Mouse (Mus musculus) hindbrain, embryonic 12.5 days (tissue): Measurements from ENCODE around the gene Pcsk7. TPM values are rescaled to one million over a fixed set of nuclear protein-coding genes. Genes with fewer than 3 reads are reported as not detected.

Source experiments
- ATAC-seq: fragments of 200-750 bp; cut with Nextera tagmentation; 2 replicates; pipeline ENCODE4 v1.8.0; 2017; ENCODE audit warnings: moderate TSS enrichment; ENCODE audit not compliant: low FRiP score
- H3K27ac ChIP-seq: fragments of 300-500 bp; sonication (generic); 2 replicates; pipeline ENCODE4 v1.5.1; 2016; ENCODE audit warnings: mild to moderate bottlenecking
- H3K27me3 ChIP-seq: fragments of 300-500 bp; sonication (generic); 2 replicates; pipeline ENCODE4 v1.6.1; 2016; ENCODE audit warnings: mild to moderate bottlenecking
- H3K36me3 ChIP-seq: fragments of 300-500 bp; sonication (generic); 2 replicates; pipeline ENCODE4 v1.6.1; 2016; ENCODE audit warnings: mild to moderate bottlenecking
- H3K4me1 ChIP-seq: fragments of 300-500 bp; sonication (generic); 2 replicates; pipeline ENCODE4 v1.6.1; 2016
- H3K4me2 ChIP-seq: fragments of 300-500 bp; sonication (generic); replicated peaks from 2 replicates; pipeline ENCODE4 v1.6.1; 2016; ENCODE audit warnings: mild to moderate bottlenecking
- H3K4me3 ChIP-seq: fragments of 300-500 bp; sonication (generic); 2 replicates; pipeline ENCODE4 v1.5.1; 2016; ENCODE audit warnings: mild to moderate bottlenecking
- H3K9ac ChIP-seq: fragments of 300-500 bp; sonication (generic); 2 replicates; pipeline ENCODE4 v1.6.1; 2016; ENCODE audit warnings: mild to moderate bottlenecking, moderate library complexity
- H3K9me3 ChIP-seq: fragments of 300-500 bp; sonication (generic); replicated peaks from 2 replicates; pipeline ENCODE4 v1.6.1; 2016; ENCODE audit warnings: mild to moderate bottlenecking
- WGBS: fragments of 180-500 bp; shearing (Covaris S2); methylation state at CpG from one replicate; pipeline ENCODE4 v1.1.7; 2016; 5-methylcytosine and 5-hydroxymethylcytosine counted together
- polyA plus RNA-seq: library from polyadenylated mRNA; unstranded; fragments of >200 nt; fragmentation: Nextera tagmentation; extraction: Ambion mirVana; gene quantifications from 2 replicates; pipeline ENCODE4 v1.2.1, GENCODE M21; 2016

Pcsk7 gene
- polyA plus RNA-seq, 1 experiment from 2014 or later: 30.6 TPM

DNA sequence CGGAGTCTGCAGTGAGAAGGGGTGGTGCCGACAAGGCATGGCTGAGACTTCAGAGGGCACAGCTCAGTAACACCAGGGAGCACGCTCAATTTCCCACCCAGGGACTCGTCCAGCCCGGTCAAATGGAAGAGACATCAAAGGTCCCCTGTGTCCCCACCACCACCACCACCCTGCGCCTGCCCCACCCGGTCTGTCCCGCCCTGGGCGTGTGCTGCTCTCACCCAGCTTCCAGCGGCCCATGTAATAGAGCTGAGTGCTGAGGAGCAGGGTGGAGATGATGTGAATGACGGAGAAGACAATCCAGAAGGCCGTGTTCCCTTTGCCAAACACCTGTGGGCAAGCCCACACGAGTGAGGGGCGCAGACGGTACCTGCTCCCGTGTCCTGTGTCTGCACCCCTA, 36.2 kb downstream of the Pcsk7 start:
- peaks cover 89% of the 10 kb centered on the region for H3K36me3 ChIP-seq
- H3K4me1 ChIP-seq: no peaks in the 10 kb centered on the region
- no peaks in the 10 kb centered on the region for H3K9me3 ChIP-seq
- H3K9ac ChIP-seq: no peak overlapping the region
- no peak for ATAC-seq
- H3K4me2 ChIP-seq: no peak overlapping the region
- WGBS: 91% methylated on average over 16 of the region's 16 CpGs
- no peaks in the 10 kb centered on the region for H3K27me3 ChIP-seq
- no peak overlapping the region for H3K4me3 ChIP-seq
- H3K27ac ChIP-seq: no peak overlapping the region

DNA sequence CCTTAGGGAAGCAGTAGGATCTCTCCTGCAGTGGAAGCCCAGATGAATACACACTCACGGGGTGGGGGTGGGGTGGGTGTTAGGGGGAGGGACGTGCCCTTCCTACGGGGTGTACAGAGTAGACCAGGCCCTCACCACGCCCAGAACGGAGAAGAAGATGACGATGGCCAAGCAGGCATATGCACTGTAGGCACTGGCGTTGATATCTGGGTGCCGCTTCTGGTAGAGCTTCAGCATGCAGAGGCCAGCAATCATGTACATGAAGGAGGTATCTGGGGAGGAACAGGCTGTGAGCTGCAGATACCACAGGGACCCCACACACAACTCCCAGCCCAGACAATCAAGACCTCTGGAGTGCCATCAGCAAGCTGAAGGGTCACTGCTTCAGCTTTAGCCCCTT, 36.6 kb downstream of the Pcsk7 start:
- H3K9ac ChIP-seq: no peak overlapping the region
- H3K36me3 ChIP-seq: peaks cover 94% of the 10 kb centered on the region
- no peak for ATAC-seq
- no peaks in the 10 kb centered on the region for H3K27me3 ChIP-seq
- WGBS: 95% methylated on average over 8 of the region's 8 CpGs
- H3K27ac ChIP-seq: no peak overlapping the region
- no peaks in the 10 kb centered on the region for H3K9me3 ChIP-seq
- H3K4me3 ChIP-seq: no peak overlapping the region
- no peaks in the 10 kb centered on the region for H3K4me1 ChIP-seq
- no peak overlapping the region for H3K4me2 ChIP-seq

DNA sequence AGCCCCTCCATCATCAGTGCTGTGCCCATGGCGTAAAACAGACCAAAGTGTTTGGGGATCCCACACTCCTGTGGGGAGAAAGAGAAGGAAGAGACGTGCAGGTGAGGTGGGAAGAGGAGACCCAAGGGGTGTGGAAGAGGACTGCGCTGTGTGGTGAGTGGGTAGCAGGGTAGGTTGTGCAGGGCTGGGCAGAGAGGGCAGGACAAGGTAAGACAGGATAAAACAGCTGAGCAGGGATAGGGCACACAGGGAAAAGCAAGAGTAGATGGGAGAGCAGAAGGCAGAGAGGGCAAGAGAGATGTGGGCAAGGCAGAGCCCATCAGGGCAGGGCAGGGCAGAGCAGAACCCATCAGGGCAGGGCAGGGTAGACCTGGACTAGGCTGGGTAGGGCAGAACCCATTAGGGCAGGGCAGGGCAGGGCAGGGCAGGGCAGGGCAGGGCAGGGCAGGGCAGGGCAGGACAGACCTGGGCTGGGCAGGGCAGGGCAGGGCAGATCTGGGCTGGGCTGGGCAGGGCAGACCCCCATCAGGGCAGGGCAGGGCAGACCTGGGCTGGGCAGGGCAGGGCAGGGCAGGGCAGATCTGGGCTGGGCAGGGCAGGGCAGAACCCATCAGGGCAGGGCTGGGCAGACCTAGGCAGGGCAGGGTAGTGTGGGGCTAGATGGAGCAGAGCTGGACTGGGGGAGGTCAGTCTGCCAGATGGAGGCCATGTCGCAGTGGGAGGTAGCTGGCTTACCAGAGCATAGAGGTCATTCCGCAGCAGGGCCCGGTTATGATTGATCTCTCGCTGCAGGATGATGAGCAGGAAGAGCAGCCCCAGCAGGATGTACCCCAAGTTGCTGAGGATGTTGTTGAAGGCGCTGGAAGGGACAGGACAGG, 37.6 kb downstream of the Pcsk7 start:
- ATAC-seq: no peak
- H3K4me1 ChIP-seq: no peaks in the 10 kb centered on the region
- no peak overlapping the region for H3K9ac ChIP-seq
- no peak overlapping the region for H3K4me3 ChIP-seq
- no peaks in the 10 kb centered on the region for H3K27me3 ChIP-seq
- no peaks in the 10 kb centered on the region for H3K9me3 ChIP-seq
- H3K36me3 ChIP-seq: peaks cover 92% of the 10 kb centered on the region
- WGBS: 93% methylated on average over 8 of the region's 8 CpGs
- H3K27ac ChIP-seq: no peak overlapping the region
- H3K4me2 ChIP-seq: no peak overlapping the region

DNA sequence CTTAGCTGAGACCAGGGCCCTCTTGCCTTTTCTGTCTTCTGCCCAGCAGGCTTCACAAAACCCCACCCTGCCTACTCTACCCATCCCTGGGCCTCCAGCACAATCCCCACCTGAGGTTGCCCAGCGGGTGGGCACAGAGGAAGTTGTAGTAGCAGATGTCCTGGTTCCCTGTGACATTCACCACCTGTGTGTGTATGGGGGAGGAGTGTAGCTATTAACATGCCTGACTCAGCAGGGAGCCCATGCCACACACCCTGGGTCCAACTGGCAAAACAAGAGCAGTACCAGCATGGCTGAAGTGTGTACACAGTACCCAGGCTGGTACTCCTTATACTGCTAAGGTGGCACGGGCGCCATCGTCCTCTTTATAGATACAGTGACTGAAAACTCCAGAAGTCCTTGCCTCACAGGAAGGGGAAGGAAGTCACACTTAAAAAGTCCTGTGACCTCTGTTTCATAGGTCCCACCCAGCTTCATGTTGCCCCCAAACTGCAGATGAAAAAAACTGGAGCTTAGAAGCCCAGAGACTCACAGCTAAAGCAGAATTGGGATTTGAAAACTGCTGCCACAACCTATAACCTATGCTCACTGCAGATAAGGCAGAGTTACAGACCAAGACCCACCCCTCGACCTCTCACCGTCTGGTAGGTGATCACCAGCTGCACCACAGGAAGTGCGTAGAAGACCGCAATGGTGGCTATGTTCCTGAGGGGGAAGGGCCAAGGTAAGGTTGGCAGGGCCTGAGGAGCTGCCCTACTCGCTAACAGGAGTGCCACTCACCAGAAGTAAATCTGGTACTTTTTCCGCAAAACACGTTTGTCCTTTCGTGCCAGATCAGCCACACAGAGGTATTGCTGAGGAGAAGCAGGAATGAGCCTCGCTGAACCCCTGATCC, 38.5 kb downstream of the Pcsk7 start:
- no peak overlapping the region for H3K9ac ChIP-seq
- no peak for ATAC-seq
- H3K4me1 ChIP-seq: no peaks in the 10 kb centered on the region
- no peak overlapping the region for H3K4me2 ChIP-seq
- 81% methylated on average over 13 of the region's 13 CpGs for WGBS
- H3K27me3 ChIP-seq: no peaks in the 10 kb centered on the region
- H3K4me3 ChIP-seq: no peak overlapping the region
- no peak overlapping the region for H3K27ac ChIP-seq
- no peaks in the 10 kb centered on the region for H3K9me3 ChIP-seq
- peaks cover 92% of the 10 kb centered on the region for H3K36me3 ChIP-seq

DNA sequence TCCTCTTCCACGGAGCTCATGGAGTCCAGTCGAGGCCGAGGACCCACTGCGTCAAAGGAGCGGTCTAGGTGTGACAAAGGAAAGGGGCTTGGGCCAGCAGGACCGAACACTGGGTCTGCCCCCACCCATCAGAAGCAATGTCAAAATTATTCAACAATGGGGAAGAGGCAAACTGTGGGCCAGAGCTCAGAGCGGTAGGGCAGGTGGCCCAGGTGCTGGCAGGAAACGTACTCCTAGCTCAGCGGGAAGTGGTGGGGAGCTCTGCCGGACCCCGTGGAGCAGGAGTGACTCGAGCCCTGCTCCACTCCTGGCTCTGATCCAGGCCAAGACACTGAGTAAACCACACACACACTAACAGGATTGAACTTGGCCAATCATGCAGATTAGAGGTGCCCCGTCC, 39.4 kb downstream of the Pcsk7 start:
- Histone ChIP-seq H3K27me3 (no peaks in the 10 kb centered on the region), H3K36me3 (peaks cover 98% of the 10 kb centered on the region), H3K4me2 (no peak overlapping the region), H3K4me1 (no peaks in the 10 kb centered on the region), H3K4me3 (no peak overlapping the region), H3K9me3 (no peaks in the 10 kb centered on the region), H3K9ac (no peak overlapping the region), H3K27ac (no peak overlapping the region)
- no peak for ATAC-seq
- WGBS: 92% methylated on average over 13 of the region's 13 CpGs

DNA sequence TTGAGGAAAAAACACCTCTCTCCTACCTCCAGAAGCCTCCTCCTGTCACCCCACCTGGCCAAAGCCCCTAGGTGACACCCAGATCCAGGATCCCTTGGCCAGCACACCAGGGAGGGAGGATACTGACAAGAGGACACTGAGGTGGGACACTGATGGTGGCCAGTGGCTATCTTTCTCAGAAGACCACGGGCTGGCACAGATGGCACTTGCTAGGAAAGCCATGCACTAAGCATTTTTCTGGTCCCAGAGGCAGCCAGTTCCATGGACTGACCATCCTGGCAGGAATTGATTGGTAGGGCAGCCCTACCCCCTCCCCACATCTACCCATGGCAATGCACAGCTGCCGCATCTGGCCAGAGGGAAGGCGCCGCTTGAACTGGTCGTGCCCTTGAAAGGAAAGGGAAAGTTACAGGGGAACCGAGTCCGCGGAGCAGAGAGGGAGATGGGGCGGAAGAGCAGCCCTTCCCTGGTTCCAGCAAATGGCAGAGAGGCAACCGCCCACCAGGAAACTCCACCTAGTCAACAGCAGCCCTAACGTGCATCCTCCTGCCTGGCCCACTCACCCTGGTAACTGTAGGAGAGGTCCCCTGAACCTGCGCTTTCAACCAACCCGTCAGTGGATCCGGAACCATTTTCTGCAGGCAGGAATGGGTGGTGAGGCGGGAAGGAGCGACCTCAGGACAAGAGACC, 40.0 kb downstream of the Pcsk7 start:
- Histone ChIP-seq H3K36me3 (peaks cover 93% of the 10 kb centered on the region), H3K4me3 (no peak overlapping the region), H3K4me1 (no peaks in the 10 kb centered on the region), H3K4me2 (no peak overlapping the region), H3K27me3 (no peaks in the 10 kb centered on the region), H3K9ac (no peak overlapping the region), H3K9me3 (no peaks in the 10 kb centered on the region), H3K27ac (no peak overlapping the region)
- 85% methylated on average over 16 of the region's 16 CpGs for WGBS
- ATAC-seq: no peak

DNA sequence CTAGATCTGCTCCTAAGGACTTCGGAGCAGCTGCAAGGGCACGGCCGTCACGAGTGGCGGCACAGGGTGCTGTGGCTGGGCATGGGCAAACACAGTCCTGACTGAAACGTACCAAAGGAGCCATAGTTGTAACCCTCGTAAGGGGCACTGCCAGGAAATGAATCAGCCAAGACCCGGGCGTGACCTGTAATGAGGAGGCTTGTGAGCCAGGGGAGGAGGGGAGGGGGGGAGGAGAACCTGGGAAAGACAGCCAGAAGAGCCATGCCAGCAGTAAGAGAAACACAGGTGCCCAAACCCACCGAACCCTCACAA, 40.5 kb downstream of the Pcsk7 start:
- Histone ChIP-seq H3K9ac (no peak overlapping the region), H3K9me3 (no peaks in the 10 kb centered on the region), H3K4me2 (no peak overlapping the region), H3K4me3 (no peak overlapping the region), H3K27me3 (no peaks in the 10 kb centered on the region), H3K36me3 (peaks cover 93% of the 10 kb centered on the region), H3K27ac (no peak overlapping the region), H3K4me1 (no peaks in the 10 kb centered on the region)
- no peak for ATAC-seq
- 91% methylated on average over 10 of the region's 10 CpGs for WGBS

DNA sequence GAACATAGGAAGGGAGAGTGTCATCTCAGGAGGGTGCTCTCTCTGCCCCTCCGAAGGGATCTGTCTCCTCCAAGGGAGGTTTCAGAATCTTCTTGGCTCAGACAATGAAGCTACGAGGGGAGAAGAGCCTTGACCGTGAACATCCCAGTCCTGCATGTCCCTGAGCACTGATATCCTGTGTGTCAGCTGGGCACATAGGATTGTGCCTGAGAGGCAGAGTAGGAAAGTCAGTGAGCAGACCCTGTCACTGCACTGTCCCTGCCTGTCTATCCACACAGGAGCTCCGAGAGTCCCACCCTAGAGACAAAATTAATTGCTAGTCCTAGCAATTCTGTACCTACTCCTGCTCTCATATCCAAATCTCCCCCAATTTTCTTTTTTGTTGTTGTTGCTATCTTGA, 45.8 kb downstream of the Pcsk7 start:
- H3K27ac ChIP-seq: no peak overlapping the region
- no peaks in the 10 kb centered on the region for H3K9me3 ChIP-seq
- no peaks in the 10 kb centered on the region for H3K27me3 ChIP-seq
- peaks cover 31% of the 10 kb centered on the region for H3K4me1 ChIP-seq
- ATAC-seq: no peak
- 90% methylated on average over 4 of the region's 4 CpGs for WGBS
- H3K9ac ChIP-seq: no peak overlapping the region
- peaks cover 47% of the 10 kb centered on the region for H3K36me3 ChIP-seq
- no peak overlapping the region for H3K4me2 ChIP-seq
- no peak overlapping the region for H3K4me3 ChIP-seq

DNA sequence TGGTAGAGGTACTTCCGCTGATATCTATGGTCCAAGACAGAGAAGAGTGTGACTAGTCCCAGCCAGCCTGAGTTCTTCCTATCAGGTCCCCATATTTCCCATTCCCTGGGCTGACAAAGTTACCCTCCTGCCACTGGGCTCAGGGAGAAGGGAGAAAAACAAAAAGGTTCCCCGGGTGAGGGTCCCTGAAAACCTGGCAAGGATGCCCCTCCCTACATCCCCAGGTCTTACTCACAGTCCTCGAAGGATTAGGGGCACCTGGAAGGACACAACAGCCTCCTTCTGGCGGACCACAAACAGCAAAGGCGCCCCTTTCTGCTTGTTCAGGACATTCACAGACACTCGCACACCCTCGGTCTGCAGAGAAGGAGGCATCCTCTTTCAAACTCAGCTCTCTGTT, 46.6 kb downstream of the Pcsk7 start:
- 88% methylated on average over 7 of the region's 7 CpGs for WGBS
- no peak overlapping the region for H3K4me2 ChIP-seq

DNA sequence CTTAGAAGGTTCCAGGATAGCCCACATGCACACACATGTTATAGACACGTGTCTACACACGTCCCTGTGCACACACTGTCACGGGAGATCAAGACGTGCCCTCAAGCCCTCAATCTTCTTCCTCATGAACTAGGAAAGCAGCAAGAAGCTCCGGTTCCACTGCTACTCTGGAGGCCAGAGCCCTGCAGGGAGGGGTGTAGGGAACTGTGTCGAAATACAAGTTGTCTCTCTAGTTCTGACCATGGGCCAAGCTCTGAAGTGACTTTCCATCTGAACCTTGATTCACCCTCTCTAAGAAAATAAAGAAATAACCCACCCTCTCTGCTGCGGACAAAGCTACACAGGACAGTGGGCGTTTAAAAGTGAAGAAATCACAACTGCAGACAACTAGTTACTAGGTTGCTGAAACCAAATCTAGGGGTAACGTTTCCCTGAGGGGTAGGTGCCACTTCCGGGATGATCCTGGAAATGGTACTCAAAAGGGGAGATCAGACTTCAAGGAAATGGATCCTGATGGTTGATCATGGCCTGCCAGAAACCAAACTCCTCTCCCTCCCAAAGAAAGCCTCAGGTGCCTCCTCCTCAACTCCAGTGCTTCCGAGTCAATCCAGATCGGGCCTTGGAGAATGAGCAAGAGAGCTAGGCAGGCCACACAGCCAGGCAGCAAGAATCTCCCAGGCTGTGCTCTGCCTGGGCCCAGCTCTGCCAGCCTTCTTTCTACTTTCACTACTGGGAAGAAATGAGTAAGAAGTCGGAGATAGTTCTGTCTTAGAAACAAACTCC, 47.4 kb downstream of the Pcsk7 start:
- peak overlapping the region; percentile 88 for H3K4me3 ChIP-seq
- peak overlapping the region; percentile 85; the same call in 1 of the 2 replicates for H3K27ac ChIP-seq
- H3K36me3 ChIP-seq: peaks cover 31% of the 10 kb centered on the region
- H3K4me2 ChIP-seq: peak overlapping the region; percentile 94
- no peaks in the 10 kb centered on the region for H3K9me3 ChIP-seq
- no peak for ATAC-seq
- WGBS: 64% methylated on average over 13 of the region's 13 CpGs
- peaks cover 36% of the 10 kb centered on the region for H3K4me1 ChIP-seq
- peak overlapping the region; percentile 91 for H3K9ac ChIP-seq
- H3K27me3 ChIP-seq: no peaks in the 10 kb centered on the region

More for the DNA sequence above, 46.6 kb downstream of the Pcsk7 start:
- Histone ChIP-seq H3K9me3 (no peaks in the 10 kb centered on the region), H3K4me3 (no peak overlapping the region), H3K36me3 (peaks cover 38% of the 10 kb centered on the region), H3K9ac (no peak overlapping the region), H3K27me3 (no peaks in the 10 kb centered on the region), H3K4me1 (peaks cover 31% of the 10 kb centered on the region), H3K27ac (no peak overlapping the region)
- no peak for ATAC-seq

DNA sequence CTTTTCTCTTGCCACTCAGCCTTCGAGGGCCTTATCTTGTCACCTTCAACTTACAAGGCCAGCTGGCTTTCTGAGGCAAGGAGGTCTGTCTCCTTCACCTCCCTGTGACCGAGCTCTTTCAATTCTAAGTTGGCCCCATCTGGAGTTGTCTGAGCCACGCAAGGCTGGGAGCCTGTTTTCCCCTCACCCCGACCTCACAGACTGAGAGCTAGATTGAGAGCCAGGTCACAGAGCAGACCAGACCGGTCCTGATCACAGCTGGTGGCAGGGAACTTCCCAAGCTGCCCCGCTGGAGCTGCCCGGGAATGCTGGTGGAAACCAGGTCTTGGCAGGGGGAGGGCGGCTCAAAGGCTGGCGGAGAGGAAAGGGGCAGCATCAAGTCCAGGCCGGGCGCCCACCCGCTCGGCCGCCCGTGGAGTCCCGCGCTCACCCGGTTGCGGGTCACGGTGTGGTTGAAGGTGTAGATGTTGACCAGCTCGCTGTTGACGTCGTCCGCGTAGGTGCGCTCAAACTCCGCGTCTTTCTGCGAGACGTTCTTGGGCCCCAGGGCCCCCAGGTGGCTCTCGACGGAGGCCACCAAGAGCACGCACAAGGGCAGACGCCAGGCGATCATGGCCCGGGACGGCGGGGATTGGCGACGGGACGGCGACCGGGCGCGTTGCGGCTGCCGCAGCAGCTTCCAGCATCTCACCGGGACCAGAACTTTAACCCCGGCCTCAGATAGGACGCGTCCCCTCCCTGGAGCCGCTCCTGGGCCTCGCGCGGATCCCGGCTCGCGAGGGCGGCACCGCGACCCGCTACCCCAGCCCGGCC, 48.2 kb downstream of the Pcsk7 start:
- peak overlapping the region; percentile 94 for H3K4me2 ChIP-seq
- no peaks in the 10 kb centered on the region for H3K9me3 ChIP-seq
- H3K36me3 ChIP-seq: peaks cover 24% of the 10 kb centered on the region
- no peaks in the 10 kb centered on the region for H3K27me3 ChIP-seq
- ATAC-seq: peak; percentile 64
- under 1% methylated on average over 62 of the region's 63 CpGs for WGBS
- peak overlapping the region; percentile 88 for H3K4me3 ChIP-seq
- peak overlapping the region; percentile 85 for H3K27ac ChIP-seq
- H3K9ac ChIP-seq: peak overlapping the region; percentile 91
- peaks cover 39% of the 10 kb centered on the region for H3K4me1 ChIP-seq
